In the genomic region with DNA sequence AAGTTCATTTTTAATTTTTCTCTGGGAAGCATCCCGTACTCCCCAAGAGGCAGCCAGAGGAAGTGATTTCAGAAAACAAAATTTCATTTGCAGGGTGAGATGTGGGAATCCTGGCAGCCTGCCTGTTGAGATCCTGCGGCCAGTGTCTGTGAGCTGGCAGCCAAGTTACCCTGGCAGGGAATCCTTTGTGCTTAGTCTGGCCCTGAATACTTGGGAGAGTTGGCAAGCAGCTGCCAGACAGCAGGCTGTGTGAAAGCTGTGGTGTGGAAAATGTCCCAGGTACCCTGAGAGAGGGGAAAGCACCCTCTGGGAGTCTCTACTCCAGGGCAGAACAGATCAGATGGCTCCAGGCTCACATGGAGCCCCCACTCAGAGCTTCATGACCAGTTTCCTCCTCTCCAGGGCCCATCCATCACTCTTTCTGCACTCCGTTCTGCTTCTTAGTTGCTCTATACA, we compare ENCODE assay signal across 7 mouse cellular contexts. TPM values are rescaled to one million over a fixed set of nuclear protein-coding genes. Genes with fewer than 3 reads are reported as not detected.
A peak's percentile ranks its signal among the peaks of the same experiment; 100 is the strongest.
DNase-seq lines count a peak whose midpoint lies in the region; ATAC-seq lines count a peak whose summit lies in the region.

No protein-coding gene starts in this region.

- ATAC-seq in lung, embryonic 16.5 days (ENCODE audit: low read depth): peak; percentile 84
- ATAC-seq in erythroid progenitor cell, adult 5-6 weeks (replicated peaks; ENCODE audit: low FRiP score, poor library complexity, severe bottlenecking): no peak

- peaks cover 46% of the 10 kb centered on the region for H3K4me1 ChIP-seq in embryonic facial prominence, embryonic 10.5 days
- peaks cover 3% of the 10 kb centered on the region; the same call in 1 of the 2 replicates for H3K4me1 ChIP-seq in lung, embryonic 16.5 days (replicated peaks; ENCODE audit: control insufficient read depth, insufficient read depth, low read length)

- 80% methylated on average over 3 of the region's 3 CpGs for WGBS in embryonic facial prominence, embryonic 10.5 days
- WGBS in lung, embryonic 16.5 days: 41% methylated on average over 3 of the region's 3 CpGs

- no peaks in the 10 kb centered on the region for H3K9me3 ChIP-seq in embryonic facial prominence, embryonic 10.5 days
- H3K9me3 ChIP-seq in lung, embryonic 16.5 days (ENCODE audit: control insufficient read depth, low read length): no peaks in the 10 kb centered on the region

- H3K36me3 ChIP-seq in embryonic facial prominence, embryonic 10.5 days (replicated peaks): no peaks in the 10 kb centered on the region
- no peaks in the 10 kb centered on the region for H3K36me3 ChIP-seq in lung, embryonic 16.5 days (ENCODE audit: control insufficient read depth, insufficient read depth, low read length)

- H3K27me3 ChIP-seq in embryonic facial prominence, embryonic 10.5 days (replicated peaks; ENCODE audit: low read depth, poor library complexity, severe bottlenecking): no peaks in the 10 kb centered on the region
- no peaks in the 10 kb centered on the region for H3K27me3 ChIP-seq in lung, embryonic 16.5 days (ENCODE audit: control insufficient read depth, insufficient read depth, low read depth, low read length)

- H3K4me2 ChIP-seq in lung, embryonic 16.5 days (ENCODE audit: low read depth, low read length): no peak overlapping the region

- H3K4me3 ChIP-seq in embryonic facial prominence, embryonic 10.5 days: no peak overlapping the region
- H3K4me3 ChIP-seq in lung, embryonic 16.5 days (ENCODE audit: low read length): no peak overlapping the region

- H3K9ac ChIP-seq in lung, embryonic 16.5 days (ENCODE audit: low read length): no peak overlapping the region

- peak; percentile 26 to 54 for DNase-seq in adrenal gland, postnatal 4 days (ENCODE audit: low spot score in 2 of 2)
- no peak for DNase-seq in embryonic facial prominence, embryonic 10.5 days (ENCODE audit: low spot score)
- DNase-seq in heart, adult 8-10 months (ENCODE audit: low spot score): peak; percentile 71
- peak; percentile 62 for DNase-seq in kidney, postnatal 10 days
- peak; percentile 79 for DNase-seq in right cerebral cortex, postnatal 14 days

- H3K27ac ChIP-seq in embryonic facial prominence, embryonic 10.5 days (replicated peaks): peak overlapping the region; percentile 44; the same call in 1 of the 2 replicates
- peak overlapping the region; percentile 17; the same call in 1 of the 2 replicates for H3K27ac ChIP-seq in lung, embryonic 16.5 days (ENCODE audit: low read length)

RNA-seq across cellular contexts. Expression of a gene that starts 27.7 kb away (rescaled TPM):
- total RNA-seq in adrenal gland, postnatal 4 days (2021): 10 to 100 TPM; 41.8 TPM
- 24.1 and 29.5 TPM in 2 replicates for polyA plus RNA-seq in embryonic facial prominence, embryonic 10.5 days (2016; fragmentation: Nextera tagmentation; extraction: Ambion mirVana)
- 10 to 100 TPM in 3 of 4 experiments, 1 to 10 TPM in 1; 9.1 to 18.3 (median 14.6) TPM for total RNA-seq in heart, adult 8-10 months (2022)
- 18.3 and 19.6 TPM in 2 replicates for polyA plus RNA-seq in lung, embryonic 16.5 days (2015; fragmentation: Nextera tagmentation; extraction: Ambion mirVana)
- total RNA-seq in erythroid progenitor cell, adult 5-6 weeks (2015; ENCODE audit: low replicate concordance): 3.4 and 5.0 TPM in 2 replicates
- total RNA-seq in erythroid progenitor cell, adult 5-6 weeks (2017; ENCODE audit: low replicate concordance): 0.76 and 2.1 TPM in 2 replicates
